Mouse (Mus musculus): ENCODE results near the gene Csmd2.
"Not testable (repeated sequence)": the region's sequence is repeated elsewhere in the genome, so short reads cannot be mapped to it uniquely, and the experiment has no call there.

Csmd2 gene

GRCm38 (mm10) chr4:128042626-128043025 is 55.0 kb downstream of the Csmd2 start:
- DNase-seq (ENCODE audit: low spot score in 2 of 2): no peak

GRCm38 (mm10) chr4:128048716-128049115 is 61.1 kb downstream of the Csmd2 start:
- DNase-seq (ENCODE audit: low spot score in 2 of 2): no peak

- DNase-seq (ENCODE audit: low spot score in 2 of 2): no peak
Observed at GRCm38 (mm10) chr4:128052701-128053100, 65.0 kb downstream of the Csmd2 start.

- not testable (repeated sequence) for DNase-seq (ENCODE audit: low spot score in 2 of 2)
Observed at GRCm38 (mm10) chr4:128061274-128061673, 73.6 kb downstream of the Csmd2 start.

- no peak for DNase-seq (ENCODE audit: low spot score in 2 of 2)
Observed at GRCm38 (mm10) chr4:128067189-128067588, 79.5 kb downstream of the Csmd2 start.

GRCm38 (mm10) chr4:128084466-128084865 is 96.8 kb downstream of the Csmd2 start:
- DNase-seq (ENCODE audit: low spot score in 2 of 2): no peak

GRCm38 (mm10) chr4:128085096-128085495 is 97.4 kb downstream of the Csmd2 start:
- DNase-seq (ENCODE audit: low spot score in 2 of 2): peak; percentile 31 to 37

- DNase-seq (ENCODE audit: low spot score in 2 of 2): no peak
Observed at GRCm38 (mm10) chr4:128087147-128087606, 99.5 kb downstream of the Csmd2 start.

GRCm38 (mm10) chr4:128087704-128088103 is 100.0 kb downstream of the Csmd2 start:
- DNase-seq (ENCODE audit: low spot score in 2 of 2): no peak

- no peak for DNase-seq (ENCODE audit: low spot score in 2 of 2)
Observed at GRCm38 (mm10) chr4:128088264-128088663, 100.6 kb downstream of the Csmd2 start.

- DNase-seq (ENCODE audit: low spot score in 2 of 2): no peak
Observed at GRCm38 (mm10) chr4:128091938-128092337, 104.3 kb downstream of the Csmd2 start.

GRCm38 (mm10) chr4:128099515-128099914 is 111.9 kb downstream of the Csmd2 start:
- DNase-seq (ENCODE audit: low spot score in 2 of 2): no peak

GRCm38 (mm10) chr4:128100541-128100940 is 112.9 kb downstream of the Csmd2 start:
- no peak for DNase-seq (ENCODE audit: low spot score in 2 of 2)

- no peak for DNase-seq (ENCODE audit: low spot score in 2 of 2)
Observed at GRCm38 (mm10) chr4:128116331-128116730, 128.7 kb downstream of the Csmd2 start.

- no peak for DNase-seq (ENCODE audit: low spot score in 2 of 2)
Observed at GRCm38 (mm10) chr4:128123281-128123680, 135.6 kb downstream of the Csmd2 start.

GRCm38 (mm10) chr4:128124738-128125137 is 137.1 kb downstream of the Csmd2 start:
- no peak for DNase-seq (ENCODE audit: low spot score in 2 of 2)

- DNase-seq (ENCODE audit: low spot score in 2 of 2): no peak
Observed at GRCm38 (mm10) chr4:128128546-128128945, 140.9 kb downstream of the Csmd2 start.

GRCm38 (mm10) chr4:128130611-128131142 is 143.0 kb downstream of the Csmd2 start:
- no peak for DNase-seq (ENCODE audit: low spot score in 2 of 2)

GRCm38 (mm10) chr4:128131666-128132065 is 144.0 kb downstream of the Csmd2 start:
- DNase-seq (ENCODE audit: low spot score in 2 of 2): no peak

- DNase-seq (ENCODE audit: low spot score in 2 of 2): no peak
Observed at GRCm38 (mm10) chr4:128132876-128133646, 145.4 kb downstream of the Csmd2 start.

GRCm38 (mm10) chr4:128134348-128134994 is 146.8 kb downstream of the Csmd2 start:
- no peak for DNase-seq (ENCODE audit: low spot score in 2 of 2)

- DNase-seq (ENCODE audit: low spot score in 2 of 2): no peak
Observed at GRCm38 (mm10) chr4:128135014-128135622, 147.5 kb downstream of the Csmd2 start.
